Mouse (Mus musculus): ENCODE results near the gene Tcf19. TPM values are rescaled to one million over a fixed set of nuclear protein-coding genes. Genes with fewer than 3 reads are reported as not detected.
A peak's percentile ranks its signal among the peaks of the same experiment; 100 is the strongest.

Tcf19 gene
- polyA plus RNA-seq, 1 experiment from 2014 or later, result 43.1 TPM

DNA sequence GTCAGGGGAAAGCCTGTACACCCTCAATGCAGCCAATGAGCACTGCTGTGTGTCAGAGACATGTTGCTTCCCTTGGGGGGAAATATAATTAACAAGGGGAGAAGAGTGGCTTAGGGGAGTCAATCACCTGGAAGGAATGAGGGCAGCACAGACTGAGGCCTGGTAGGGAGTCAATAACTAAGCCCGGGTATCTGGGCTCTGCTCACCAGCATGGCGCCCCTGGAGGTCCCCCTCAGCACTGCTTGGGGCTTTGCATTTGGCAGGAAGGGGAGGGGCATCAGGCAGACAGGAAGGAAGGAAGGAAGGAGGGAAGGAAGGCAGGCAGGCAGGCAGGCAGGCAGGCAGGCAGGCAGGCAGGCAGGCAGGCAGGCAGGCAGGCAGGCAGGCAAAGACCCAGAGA lies 30.8 kb upstream of the Tcf19 start:
- Histone ChIP-seq H3K27me3 (ENCODE audit: insufficient read depth, poor library complexity, severe bottlenecking) (no peaks in the 10 kb centered on the region), H3K4me3 (no peak overlapping the region), H3K36me3 (no peaks in the 10 kb centered on the region), H3K4me1 (peaks cover 51% of the 10 kb centered on the region), H3K27ac (peak overlapping the region; percentile 90; the same call in 1 of the 2 replicates), H3K9me3 (no peaks in the 10 kb centered on the region)
- WGBS, result 68% methylated on average over 2 of the region's 2 CpGs
- DNase-seq (ENCODE audit: low spot score), result no peak

DNA sequence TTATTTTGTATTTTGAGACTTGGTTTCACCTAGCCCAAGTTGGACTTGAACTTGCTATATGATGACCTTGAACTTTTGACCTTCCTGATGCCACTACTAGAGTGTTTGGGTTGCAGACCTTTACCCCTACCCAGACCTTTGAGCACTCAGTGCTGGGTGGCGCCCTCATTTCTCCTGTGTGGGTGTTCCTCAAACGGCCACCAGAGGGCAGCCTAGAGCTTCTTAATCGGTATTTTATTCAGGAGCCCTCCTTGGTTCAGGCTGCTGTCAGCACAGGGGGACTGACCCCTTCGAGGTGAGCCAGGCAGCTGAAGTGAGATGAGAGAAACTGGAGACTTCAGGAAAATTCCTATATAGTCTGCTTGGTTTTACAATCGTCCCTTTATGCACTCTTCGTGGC lies 28.1 kb upstream of the Tcf19 start:
- H3K9me3 ChIP-seq, result no peaks in the 10 kb centered on the region
- no peak overlapping the region for H3K27ac ChIP-seq
- H3K4me1 ChIP-seq, result peaks cover 29% of the 10 kb centered on the region
- H3K4me3 ChIP-seq, result no peak overlapping the region
- no peak for DNase-seq (ENCODE audit: low spot score)
- no peaks in the 10 kb centered on the region for H3K36me3 ChIP-seq
- 0 out of 2 replicates have a peak, but pooled peaks cover 1% of the 10 kb centered on the region for H3K27me3 ChIP-seq (ENCODE audit: insufficient read depth, poor library complexity, severe bottlenecking)
- 31% methylated on average over 6 of the region's 6 CpGs for WGBS

DNA sequence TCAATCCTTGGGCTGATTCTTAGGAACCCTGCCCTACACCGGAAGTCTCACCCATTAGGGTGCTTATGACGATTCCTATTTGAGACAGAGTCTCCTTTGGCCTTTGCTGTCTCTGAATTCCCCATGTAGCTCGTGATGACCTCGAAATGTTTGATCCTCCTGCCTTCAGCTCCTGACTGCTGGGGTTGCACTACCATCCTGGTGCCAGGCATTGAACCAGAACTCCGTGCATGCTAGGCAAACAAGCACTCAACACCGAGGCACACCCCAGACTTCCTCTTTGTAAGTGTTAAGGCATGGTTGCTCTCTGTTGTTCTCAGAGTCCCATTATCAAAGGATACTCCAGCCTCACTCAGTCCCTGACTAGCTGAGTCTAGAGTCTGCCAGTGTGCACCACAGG lies 27.4 kb upstream of the Tcf19 start:
- 73% methylated on average over 6 of the region's 6 CpGs for WGBS
- H3K9me3 ChIP-seq, result no peaks in the 10 kb centered on the region

DNA sequence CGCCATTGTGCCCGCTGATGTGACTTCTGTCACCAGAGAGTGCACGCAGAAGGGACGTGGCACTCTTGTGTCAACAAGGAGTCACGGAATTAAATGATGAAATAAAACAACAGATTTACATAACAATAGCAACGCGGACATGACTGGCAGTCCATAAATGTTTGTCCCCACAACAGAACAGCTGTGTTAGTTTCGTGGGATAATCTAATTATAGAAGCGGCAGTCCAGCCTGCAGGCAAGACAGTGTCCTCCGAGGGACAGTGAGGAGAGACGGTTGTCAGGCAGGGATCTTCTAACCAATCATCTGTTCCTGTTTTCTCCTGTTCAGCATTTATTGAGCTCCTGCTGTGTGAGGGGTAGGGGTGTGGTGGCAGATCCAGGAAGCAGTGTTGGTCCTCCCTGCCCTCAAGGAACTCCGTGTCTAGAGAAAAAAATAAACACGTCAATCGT lies 26.8 kb upstream of the Tcf19 start:
- Histone ChIP-seq H3K27me3 (ENCODE audit: insufficient read depth, poor library complexity, severe bottlenecking) (0 out of 2 replicates have a peak, but pooled peaks cover 7% of the 10 kb centered on the region), H3K36me3 (no peaks in the 10 kb centered on the region), H3K9me3 (no peaks in the 10 kb centered on the region), H3K4me1 (peaks cover 17% of the 10 kb centered on the region), H3K27ac (no peak overlapping the region), H3K4me3 (no peak overlapping the region)
- WGBS, result 51% methylated on average over 14 of the region's 14 CpGs
- DNase-seq (ENCODE audit: low spot score), result no peak

More for the DNA sequence above, 27.4 kb upstream of the Tcf19 start:
- no peak overlapping the region for H3K27ac ChIP-seq
- H3K4me3 ChIP-seq, result no peak overlapping the region
- no peak for DNase-seq (ENCODE audit: low spot score)
- 0 out of 2 replicates have a peak, but pooled peaks cover 7% of the 10 kb centered on the region for H3K27me3 ChIP-seq (ENCODE audit: insufficient read depth, poor library complexity, severe bottlenecking)
- H3K4me1 ChIP-seq, result peaks cover 23% of the 10 kb centered on the region
- H3K36me3 ChIP-seq, result no peaks in the 10 kb centered on the region

DNA sequence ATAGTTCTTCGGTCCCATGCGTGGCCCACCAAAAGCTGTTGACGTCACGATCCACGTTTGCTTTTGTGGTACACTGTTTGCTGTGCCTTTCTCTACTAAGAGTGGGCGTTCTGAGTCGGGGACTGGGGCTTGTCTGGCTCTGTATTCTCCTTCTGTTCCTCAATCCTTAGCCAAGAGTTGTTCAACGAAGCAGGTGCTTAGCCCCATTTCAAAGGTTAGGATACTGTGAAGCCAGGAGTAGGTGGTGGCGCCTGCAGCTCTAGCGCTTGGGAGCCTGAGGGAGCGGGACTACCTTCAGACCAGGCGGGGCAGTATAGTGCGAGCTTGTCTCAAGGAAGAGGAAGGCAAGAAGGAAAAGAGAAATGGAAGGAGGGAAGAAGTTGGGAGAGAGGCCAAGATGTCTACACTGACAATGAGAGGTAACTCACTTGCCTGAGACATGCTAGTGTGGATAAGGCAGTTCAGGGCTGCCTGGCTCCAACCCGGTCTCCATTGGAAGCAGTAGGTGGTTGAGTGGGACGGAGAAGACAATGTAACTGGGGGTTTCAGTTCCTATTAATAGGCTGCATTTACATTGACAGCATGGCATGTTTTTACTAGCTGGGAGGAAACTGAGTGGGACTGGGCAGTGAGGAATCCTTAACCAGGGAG lies 26.3 kb upstream of the Tcf19 start:
- H3K4me3 ChIP-seq, result no peak overlapping the region
- H3K4me1 ChIP-seq, result peaks cover 14% of the 10 kb centered on the region; the same call in 1 of the 2 replicates
- H3K27ac ChIP-seq, result no peak overlapping the region
- 75% methylated on average over 15 of the region's 15 CpGs for WGBS
- 0 out of 2 replicates have a peak, but pooled peaks cover 7% of the 10 kb centered on the region for H3K27me3 ChIP-seq (ENCODE audit: insufficient read depth, poor library complexity, severe bottlenecking)
- no peaks in the 10 kb centered on the region for H3K9me3 ChIP-seq
- no peaks in the 10 kb centered on the region for H3K36me3 ChIP-seq
- DNase-seq (ENCODE audit: low spot score), result no peak

DNA sequence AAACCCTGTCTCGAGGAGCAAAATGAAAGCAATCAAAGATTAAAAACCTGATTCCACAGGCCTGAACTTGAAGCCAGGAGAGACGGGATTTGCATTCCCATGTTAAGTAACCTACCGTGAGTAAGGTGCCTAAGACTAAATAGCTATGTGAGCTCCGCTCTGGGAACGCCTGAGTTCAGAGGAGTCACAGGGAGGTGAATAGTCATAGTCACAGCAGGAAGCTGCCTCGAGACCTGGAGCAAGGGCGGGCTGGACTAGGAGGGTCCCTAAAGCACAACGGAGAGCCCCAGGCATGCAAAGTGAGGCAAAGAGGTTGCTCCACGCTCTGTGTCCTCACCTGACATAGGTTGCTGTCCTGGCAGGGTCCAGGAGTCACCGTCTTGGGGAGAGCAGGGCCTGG lies 22.9 kb upstream of the Tcf19 start:
- DNase-seq (ENCODE audit: low spot score), result no peak
- 0 out of 2 replicates have a peak, but pooled peaks cover 7% of the 10 kb centered on the region for H3K4me1 ChIP-seq
- H3K9me3 ChIP-seq, result no peaks in the 10 kb centered on the region
- H3K27ac ChIP-seq, result no peak overlapping the region
- WGBS, result 49% methylated on average over 10 of the region's 10 CpGs
- no peaks in the 10 kb centered on the region for H3K36me3 ChIP-seq
- no peak overlapping the region for H3K4me3 ChIP-seq
- 0 out of 2 replicates have a peak, but pooled peaks cover 7% of the 10 kb centered on the region for H3K27me3 ChIP-seq (ENCODE audit: insufficient read depth, poor library complexity, severe bottlenecking)

DNA sequence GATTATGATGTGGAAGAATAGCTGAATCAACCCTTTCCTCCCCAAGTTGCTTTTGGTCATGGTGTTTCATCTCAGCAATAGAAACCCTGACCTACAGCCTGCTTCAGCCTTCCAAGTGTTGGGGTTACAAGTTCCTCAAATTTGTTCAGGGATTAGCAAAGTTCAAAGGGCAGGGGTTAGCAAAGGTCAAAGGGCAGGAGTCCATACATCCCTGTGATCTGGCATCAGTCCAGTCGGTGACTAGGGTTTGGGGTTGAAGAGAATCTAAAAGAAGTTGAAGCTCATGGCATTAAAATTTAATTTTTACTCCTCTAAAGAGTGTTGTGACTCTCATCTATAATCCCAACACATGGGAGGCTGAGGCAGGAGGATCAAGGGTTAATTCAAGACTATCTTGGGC lies 21.9 kb upstream of the Tcf19 start:
- WGBS, result 78% methylated on average over 1 of the region's 1 CpGs
- H3K36me3 ChIP-seq, result no peaks in the 10 kb centered on the region
- no peak for DNase-seq (ENCODE audit: low spot score)
- H3K4me1 ChIP-seq, result 0 out of 2 replicates have a peak, but pooled peaks cover 4% of the 10 kb centered on the region
- H3K27me3 ChIP-seq (ENCODE audit: insufficient read depth, poor library complexity, severe bottlenecking), result peaks cover 14% of the 10 kb centered on the region; the same call in 1 of the 2 replicates
- no peaks in the 10 kb centered on the region for H3K9me3 ChIP-seq
- H3K4me3 ChIP-seq, result no peak overlapping the region
- no peak overlapping the region for H3K27ac ChIP-seq

DNA sequence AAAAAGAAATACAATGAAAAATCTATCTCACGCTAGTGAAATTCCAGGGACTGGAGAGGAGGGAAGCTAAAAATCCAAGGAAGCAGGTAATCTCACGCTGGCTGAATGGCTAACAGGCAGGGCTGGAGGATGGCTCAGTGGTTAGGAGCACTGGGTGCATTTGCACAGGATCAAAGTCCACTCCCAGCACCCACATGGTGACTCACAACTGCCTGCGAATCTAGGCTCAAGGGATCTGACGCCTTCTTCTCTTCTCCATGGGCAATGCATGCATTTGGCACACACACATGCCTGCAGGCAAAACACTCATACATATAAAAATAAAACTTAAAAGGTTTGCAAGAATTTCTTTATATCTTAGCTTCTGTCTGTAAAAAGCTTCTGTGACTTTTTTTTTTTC lies 20.8 kb upstream of the Tcf19 start:
- Histone ChIP-seq H3K9me3 (no peaks in the 10 kb centered on the region), H3K4me3 (no peak overlapping the region), H3K36me3 (no peaks in the 10 kb centered on the region), H3K27ac (no peak overlapping the region), H3K27me3 (ENCODE audit: insufficient read depth, poor library complexity, severe bottlenecking) (peaks cover 22% of the 10 kb centered on the region; the same call in 1 of the 2 replicates), H3K4me1 (peaks cover 8% of the 10 kb centered on the region)
- 81% methylated on average over 4 of the region's 4 CpGs for WGBS
- no peak for DNase-seq (ENCODE audit: low spot score)

DNA sequence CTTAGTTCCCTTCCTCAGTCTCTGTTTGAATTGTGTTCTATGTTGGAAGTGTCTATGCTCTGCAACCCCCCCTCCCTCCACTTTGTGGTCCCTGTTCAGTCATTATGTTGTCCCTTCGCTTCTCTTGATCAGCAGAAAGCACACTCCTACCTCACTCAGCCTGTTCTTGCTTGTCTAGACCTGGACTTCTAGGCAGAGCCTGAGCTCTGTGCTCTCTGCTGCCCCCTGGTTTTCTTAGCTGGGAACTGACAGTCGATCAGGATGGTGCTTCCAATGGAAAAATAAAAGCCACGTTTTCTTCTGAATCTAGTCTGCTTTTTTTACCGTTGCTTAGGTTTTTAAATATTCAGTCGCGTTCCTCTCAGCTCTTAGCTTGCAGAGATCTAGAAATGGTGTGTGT lies 17.7 kb upstream of the Tcf19 start:
- Histone ChIP-seq H3K36me3 (peaks cover 17% of the 10 kb centered on the region), H3K27me3 (ENCODE audit: insufficient read depth, poor library complexity, severe bottlenecking) (peaks cover 17% of the 10 kb centered on the region), H3K4me1 (peaks cover 12% of the 10 kb centered on the region), H3K4me3 (no peak overlapping the region), H3K9me3 (no peaks in the 10 kb centered on the region), H3K27ac (no peak overlapping the region)
- 9% methylated on average over 6 of the region's 6 CpGs for WGBS
- DNase-seq (ENCODE audit: low spot score), result no peak

DNA sequence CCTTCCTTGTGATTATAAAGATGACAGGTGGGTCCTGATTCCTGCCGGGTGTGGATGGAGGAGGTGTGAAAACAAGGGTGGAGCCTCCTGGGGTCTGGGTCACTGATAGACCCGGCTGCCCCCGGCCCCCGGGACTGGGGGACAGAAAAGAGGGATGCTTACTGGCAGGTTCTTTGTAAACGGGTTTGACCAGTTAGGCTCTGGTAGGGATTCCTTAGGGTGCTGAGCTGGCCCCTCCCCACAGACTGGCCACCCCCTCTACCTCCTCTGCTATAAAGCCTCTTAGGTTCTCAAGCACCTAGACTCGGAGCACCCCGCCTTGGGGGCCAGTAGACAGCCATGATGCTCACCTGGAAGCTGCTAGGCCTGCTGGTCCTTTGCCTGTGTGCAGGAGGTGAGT lies 16.3 kb upstream of the Tcf19 start, which contains the start of gene Psors1c2:
Gene Psors1c2, plus strand, starts transcription at position 301 of the 400 bp plus-strand sequence.
- Histone ChIP-seq H3K27me3 (ENCODE audit: insufficient read depth, poor library complexity, severe bottlenecking) (peaks cover 15% of the 10 kb centered on the region), H3K4me3 (no peak within 1 kb of the TSS)

DNA sequence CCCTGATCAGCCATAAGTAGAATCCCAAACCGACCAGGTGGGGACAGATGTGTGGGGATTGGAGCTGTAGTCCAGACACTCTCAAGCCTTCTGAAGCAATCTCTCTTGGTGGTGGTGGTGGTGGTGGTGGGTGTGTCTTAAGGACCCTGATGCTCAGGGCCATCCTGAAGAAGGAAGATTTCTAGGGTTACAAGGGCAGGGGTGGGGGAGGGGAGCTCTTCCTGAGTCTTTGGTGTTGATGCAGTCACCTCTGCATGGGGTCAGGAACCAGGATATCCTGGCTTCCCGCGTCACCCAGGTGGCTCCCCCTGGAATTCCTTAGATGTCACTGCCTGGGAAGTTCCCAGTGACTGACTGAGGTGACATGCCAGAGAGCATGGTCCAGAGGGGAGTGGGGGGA lies 15.7 kb upstream of the Tcf19 start:
- Histone ChIP-seq H3K36me3 (peaks cover 35% of the 10 kb centered on the region), H3K27ac (no peak overlapping the region), H3K9me3 (no peaks in the 10 kb centered on the region), H3K4me1 (peaks cover 12% of the 10 kb centered on the region), H3K27me3 (ENCODE audit: insufficient read depth, poor library complexity, severe bottlenecking) (peaks cover 15% of the 10 kb centered on the region), H3K4me3 (no peak overlapping the region)
- no peak for DNase-seq (ENCODE audit: low spot score)
- WGBS, result 7% methylated on average over 3 of the region's 3 CpGs

More for the DNA sequence above, 16.3 kb upstream of the Tcf19 start, which contains the start of gene Psors1c2:
- Histone ChIP-seq H3K4me1 (peaks cover 12% of the 10 kb centered on the region), H3K36me3 (peaks cover 30% of the 10 kb centered on the region), H3K27ac (no peak within 1 kb of the TSS), H3K9me3 (no peaks in the 10 kb centered on the region)
- 24% methylated on average over 7 of the region's 7 CpGs for WGBS
- no peak for DNase-seq (ENCODE audit: low spot score)

DNA sequence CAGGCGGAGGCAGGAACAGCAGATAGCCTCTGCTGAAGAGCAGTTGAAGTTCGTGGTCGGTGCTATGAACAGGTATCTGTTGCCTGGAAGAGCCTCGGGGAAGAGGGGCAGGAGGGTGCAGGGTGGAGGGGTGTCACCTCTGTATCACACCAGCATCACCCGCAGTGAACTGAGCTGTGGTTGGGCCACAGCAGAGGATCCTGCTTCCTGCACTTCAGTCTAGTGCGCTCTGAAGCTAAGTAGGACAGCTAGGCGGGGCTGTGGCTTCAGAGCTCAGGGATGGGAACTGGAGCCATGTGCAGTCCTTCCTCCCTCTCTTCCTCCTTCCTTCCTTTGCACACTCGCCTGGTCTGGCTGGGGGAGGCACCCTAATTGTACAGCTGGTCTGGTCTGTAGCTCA lies 10.0 kb upstream of the Tcf19 start:
- no peaks in the 10 kb centered on the region; the same call in 1 of the 2 replicates for H3K4me1 ChIP-seq
- no peak overlapping the region for H3K27ac ChIP-seq
- H3K9me3 ChIP-seq, result no peaks in the 10 kb centered on the region
- 71% methylated on average over 8 of the region's 8 CpGs for WGBS
- H3K27me3 ChIP-seq (ENCODE audit: insufficient read depth, poor library complexity, severe bottlenecking), result no peaks in the 10 kb centered on the region; the same call in 1 of the 2 replicates
- no peak for DNase-seq (ENCODE audit: low spot score)
- H3K36me3 ChIP-seq, result peaks cover 80% of the 10 kb centered on the region
- H3K4me3 ChIP-seq, result no peak overlapping the region

DNA sequence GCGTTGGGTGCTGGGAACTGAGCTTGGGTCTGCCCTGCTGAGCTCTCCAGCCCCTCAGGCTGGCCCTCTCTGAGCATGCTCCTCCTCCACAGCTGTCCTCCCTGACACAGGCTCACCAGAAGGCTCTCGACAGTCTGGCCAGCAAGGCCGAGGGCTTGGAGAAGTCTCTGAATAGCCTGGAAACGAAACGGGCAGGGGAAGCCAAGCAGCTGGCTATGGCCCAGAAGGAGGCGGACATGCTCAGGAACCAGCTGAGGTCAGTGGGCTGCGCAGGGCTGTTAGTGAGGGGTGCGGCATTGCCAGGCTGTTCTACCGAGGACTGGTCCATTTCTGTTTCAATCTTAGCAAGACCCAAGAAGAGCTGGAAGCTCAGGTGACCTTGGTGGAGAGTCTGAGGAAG lies 7.7 kb upstream of the Tcf19 start:
- Histone ChIP-seq H3K4me1 (0 out of 2 replicates have a peak, but pooled peaks cover 4% of the 10 kb centered on the region), H3K36me3 (peaks cover 71% of the 10 kb centered on the region), H3K4me3 (no peak overlapping the region), H3K27me3 (ENCODE audit: insufficient read depth, poor library complexity, severe bottlenecking) (no peaks in the 10 kb centered on the region), H3K27ac (no peak overlapping the region), H3K9me3 (no peaks in the 10 kb centered on the region)
- WGBS, result 85% methylated on average over 9 of the region's 9 CpGs
- DNase-seq (ENCODE audit: low spot score), result no peak

All from heart, embryonic 10.5 days (tissue).